Mouse (Mus musculus): ENCODE measurements around the gene Rasef. TPM values are rescaled to one million over a fixed set of nuclear protein-coding genes. Genes with fewer than 3 reads are reported as not detected.
"Not testable (repeated sequence)": the region's sequence is repeated elsewhere in the genome, so short reads cannot be mapped to it uniquely, and the experiment has no call there.

Rasef gene
- total RNA-seq (2021) = under 1 TPM; 0.70 to 0.86 TPM

DNA sequence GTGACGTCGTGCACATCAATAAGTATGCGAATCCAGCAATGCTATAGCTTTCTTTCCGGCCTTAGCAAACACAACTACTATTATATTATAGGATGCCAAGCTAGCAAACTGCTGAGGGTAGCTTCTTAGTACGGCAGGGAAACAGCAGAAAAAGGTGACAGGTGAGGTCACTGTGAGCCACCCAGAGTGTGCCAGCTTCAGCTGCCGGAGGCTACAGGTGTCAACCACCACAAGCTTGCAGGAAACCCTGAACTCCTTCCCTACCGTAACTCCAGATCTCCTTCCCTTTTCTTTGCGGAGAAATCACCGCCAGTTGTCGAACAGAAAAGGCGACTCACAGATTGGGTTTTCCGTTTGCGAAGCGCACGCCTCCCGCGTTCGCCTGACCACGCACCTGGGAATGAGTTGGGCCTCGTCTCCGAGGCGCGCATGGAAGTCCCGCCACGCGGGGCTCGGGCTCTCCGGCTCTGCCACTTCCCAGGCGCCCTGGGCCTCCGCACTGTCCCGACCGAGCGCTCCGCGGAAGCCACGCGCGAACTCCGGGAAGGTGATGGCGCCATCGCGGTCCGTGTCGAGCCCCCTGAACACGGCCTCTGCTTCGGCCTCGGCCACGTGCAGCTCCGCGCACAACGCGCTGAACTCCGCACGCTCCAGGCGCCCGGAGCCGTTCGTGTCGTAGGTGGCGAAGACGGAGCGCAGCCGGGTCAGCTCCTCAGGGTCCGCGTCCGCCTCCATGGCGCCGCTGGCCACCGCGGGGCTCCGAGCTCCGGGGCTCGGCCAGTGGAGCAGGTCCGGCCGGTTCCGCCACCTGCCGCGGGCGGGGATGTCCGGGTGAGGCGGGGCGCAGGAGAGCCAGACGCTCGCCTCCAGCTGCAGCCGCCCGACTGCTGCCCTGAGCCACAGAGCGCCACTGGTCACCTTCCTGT lies at the start of gene Rasef:
Rasef (minus strand) TSS at position 735 of the 926 bp plus-strand sequence.
- no peak for DNase-seq (ENCODE audit: low spot score)
- intact Hi-C loops (cut with DNase I) = no loop called here

GRCm38 (mm10) chr4:73826587-73826986 lies 35.8 kb upstream of the Rasef start:
- no peak for DNase-seq (ENCODE audit: low spot score)
- intact Hi-C loops (cut with DNase I) = no loop called here

GRCm38 (mm10) chr4:73791186-73791540 lies 369 bp upstream of the Rasef start:
- DNase-seq (ENCODE audit: low spot score) = no peak
- intact Hi-C loops (cut with DNase I) = no loop called here

GRCm38 (mm10) chr4:73789534-73789933 lies 1.3 kb downstream of the Rasef start:
- intact Hi-C loops (cut with DNase I) = no loop called here
- DNase-seq (ENCODE audit: low spot score) = no peak

- intact Hi-C loops (cut with DNase I) = no loop called here
- DNase-seq (ENCODE audit: low spot score) = no peak
Observed at GRCm38 (mm10) chr4:73788076-73788730, 2.6 kb downstream of the Rasef start.

DNA sequence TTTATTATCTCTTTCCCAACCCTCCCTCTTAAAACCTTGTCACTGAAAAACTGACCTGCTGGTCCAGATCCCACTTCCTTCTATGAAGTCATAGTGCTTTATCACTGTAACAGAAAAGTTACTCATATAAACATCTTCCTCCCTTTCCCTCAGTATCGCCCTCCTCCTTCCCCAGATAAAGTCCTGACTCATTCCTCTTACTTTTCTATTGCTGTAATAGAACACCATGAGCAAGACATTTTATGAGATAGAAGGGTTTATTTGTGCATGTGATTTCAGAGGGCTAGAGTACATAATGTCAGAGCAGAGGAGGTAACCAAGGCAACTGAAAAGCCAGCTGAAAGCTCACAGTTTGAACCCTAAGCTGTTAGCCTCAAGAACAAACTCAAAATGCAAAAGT lies 6.6 kb downstream of the Rasef start:
- no peak for DNase-seq (ENCODE audit: low spot score)
- intact Hi-C loops (cut with DNase I) = no loop called here

DNA sequence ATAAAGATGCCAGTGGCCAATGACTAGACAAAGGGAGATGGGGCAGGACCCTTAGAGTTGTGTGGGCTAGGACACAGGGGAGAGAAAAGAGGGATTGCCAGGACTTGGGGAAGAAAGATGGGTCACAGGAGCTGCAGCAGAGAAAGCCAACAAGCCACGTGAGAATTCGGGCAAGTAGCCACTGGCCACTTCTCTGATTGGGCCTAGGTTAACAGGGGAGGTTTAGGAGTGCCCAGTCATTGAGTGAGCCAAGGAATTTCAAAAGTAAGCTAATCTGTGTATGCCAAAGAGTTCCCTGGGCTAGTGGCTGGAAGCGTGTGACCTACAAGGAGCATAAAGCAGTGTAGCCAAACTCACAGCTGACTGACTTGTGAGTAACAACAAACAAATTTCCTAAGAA lies 9.7 kb downstream of the Rasef start:
- intact Hi-C loops (cut with DNase I) = no loop called here
- no peak for DNase-seq (ENCODE audit: low spot score)

DNA sequence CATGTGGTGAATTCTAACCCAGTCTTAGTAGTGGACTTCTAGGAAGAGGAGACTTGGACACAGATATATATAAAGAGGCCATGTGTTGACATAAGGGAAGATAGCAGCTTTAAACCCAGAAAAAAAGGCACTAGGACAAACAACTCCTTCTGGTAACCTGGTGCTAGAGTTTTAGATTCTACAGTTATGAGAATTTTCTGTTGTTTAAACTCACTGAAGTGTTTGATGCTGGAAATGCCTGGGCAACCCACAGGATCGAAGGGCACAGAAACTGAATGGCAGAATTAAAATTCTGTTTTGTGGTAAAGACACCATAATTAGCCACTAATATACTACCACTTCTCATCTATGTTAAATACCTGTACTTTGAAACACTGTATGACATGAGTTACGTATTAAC lies 15.5 kb downstream of the Rasef start:
- no peak for DNase-seq (ENCODE audit: low spot score)

DNA sequence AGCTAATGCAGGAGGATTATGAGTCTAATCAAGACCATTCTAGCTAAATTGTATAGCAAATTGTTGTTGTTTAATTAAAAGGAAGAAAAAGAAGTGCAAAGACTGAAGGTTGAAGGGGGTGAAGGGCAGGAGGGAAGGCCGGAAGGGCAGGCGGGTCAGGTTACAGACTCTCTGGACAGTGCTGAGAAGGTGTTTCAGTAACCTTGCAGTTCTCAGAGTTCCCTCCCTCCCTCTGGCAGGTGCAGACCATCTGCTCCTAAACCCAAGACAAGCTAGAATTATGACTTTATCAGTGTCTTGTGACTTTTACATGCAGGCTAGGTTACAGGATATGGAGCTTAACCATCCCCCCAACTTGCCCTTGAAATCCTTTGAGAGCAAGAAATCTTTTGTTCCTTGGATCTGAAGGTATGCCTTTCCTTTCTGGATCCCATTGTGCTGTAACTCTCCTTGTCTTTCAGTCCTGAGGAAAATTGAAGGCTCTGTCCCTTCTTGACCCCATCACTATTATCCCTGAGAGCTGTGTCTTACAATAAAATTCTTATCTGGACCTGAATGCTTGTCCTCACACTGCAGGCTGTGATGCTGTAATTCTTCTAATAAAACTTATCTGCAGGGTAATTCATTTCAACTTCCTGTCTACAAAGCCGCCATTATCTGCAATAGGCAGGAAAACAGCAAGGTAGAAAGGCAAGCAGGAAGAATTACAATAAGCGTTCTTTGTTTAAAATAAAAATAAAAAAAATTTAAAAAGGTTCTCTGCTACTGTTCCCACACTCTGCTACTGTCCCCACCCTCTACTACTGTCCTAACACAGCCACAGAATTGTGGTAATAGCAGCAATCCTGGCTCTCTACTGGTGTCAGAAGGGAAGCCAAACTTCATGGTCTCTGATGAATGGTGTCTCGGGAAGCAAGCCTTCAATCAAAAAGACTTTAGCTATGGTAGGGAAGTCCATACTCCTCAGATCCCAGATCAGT lies 16.7 kb downstream of the Rasef start:
- DNase-seq (ENCODE audit: low spot score) = no peak
- intact Hi-C loops (cut with DNase I) = no loop called here

More for the DNA sequence above, 15.5 kb downstream of the Rasef start:
- intact Hi-C loops (cut with DNase I) = no loop called here

DNA sequence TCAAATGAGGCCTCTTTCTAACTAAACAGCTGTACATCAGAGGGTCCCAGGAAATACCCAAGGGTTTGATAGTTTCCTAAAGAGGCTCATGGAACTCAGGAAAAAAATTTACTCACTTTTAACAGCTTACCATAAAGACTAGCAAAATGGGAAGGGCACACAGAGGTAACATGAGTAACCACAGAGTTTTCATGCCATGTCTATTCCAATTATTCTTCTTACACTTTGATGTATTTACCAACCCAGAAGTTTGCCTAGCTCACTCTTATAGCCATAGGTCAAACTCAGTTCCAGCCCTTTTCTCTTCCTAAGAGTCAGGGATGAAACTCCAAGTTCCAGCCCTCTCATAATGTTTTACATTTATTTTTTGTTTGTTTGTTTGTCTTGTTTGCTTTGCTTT lies 18.8 kb downstream of the Rasef start:
- intact Hi-C loops (cut with DNase I) = no loop called here

DNA sequence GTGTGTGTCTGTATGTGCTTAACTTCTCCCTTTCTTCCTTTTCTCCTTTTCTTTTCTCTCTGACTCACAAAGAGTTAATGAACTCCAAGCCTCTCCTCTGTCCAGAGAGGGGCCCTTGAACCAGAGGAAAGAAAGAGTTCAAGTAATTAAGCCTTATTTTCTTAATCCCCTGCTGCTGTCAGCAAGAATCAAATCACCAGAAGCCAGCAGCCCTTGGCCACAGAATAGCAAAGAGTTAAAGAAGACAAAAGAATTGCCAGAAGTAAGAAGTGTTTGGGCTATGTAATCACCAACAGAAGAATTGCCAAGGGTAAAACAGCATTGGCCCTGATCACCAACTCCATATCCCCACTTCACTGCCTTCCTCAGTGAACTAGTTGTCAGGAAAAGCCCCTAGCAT lies 20.2 kb downstream of the Rasef start:
- intact Hi-C loops (cut with DNase I) = no loop called here
- DNase-seq (ENCODE audit: low spot score) = no peak

More for the DNA sequence above, 18.8 kb downstream of the Rasef start:
- DNase-seq (ENCODE audit: low spot score) = no peak

DNA sequence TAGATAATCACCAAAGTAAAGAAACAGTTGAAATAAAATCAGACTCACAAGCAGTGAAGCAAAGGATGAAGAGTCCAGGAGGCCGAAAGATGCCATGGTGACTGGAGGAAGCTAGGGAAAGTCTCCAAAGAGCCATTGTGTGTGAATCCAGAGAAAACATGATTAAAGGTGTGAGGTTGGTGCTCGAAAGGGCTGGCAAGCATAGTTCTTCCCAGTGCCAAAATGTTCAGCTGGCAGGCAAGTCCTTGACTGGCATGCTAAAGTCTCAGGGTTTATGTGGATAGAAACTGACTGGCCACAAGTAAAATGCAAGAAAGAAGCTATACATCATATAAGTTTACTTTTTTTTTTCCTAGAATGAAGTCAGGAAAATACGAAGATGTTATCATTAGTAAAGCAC lies 22.6 kb downstream of the Rasef start:
- no peak for DNase-seq (ENCODE audit: low spot score)
- intact Hi-C loops (cut with DNase I) = no loop called here

GRCm38 (mm10) chr4:73748219-73748618 lies 42.6 kb downstream of the Rasef start:
- no peak for DNase-seq (ENCODE audit: low spot score)

DNA sequence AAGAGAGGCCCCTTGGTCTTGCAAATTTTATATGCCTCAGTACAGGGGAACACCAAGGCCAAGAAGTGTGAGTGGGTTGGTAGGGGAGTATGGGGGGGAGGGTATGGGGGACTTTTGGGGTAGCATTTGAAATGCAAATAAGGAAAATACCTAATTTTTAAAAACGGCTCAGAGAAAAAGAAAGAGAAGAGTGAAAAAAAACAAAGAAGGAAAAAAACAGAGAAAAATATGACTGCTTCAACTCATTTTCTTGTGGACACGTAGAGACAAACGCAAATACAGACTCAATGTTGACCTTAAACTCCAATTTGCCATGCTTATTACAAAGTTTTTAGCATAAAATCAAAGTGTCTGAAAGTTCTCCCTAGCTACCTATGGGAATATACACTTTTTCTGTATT lies 51.4 kb downstream of the Rasef start:
- intact Hi-C loops (cut with DNase I) = no loop called here
- DNase-seq (ENCODE audit: low spot score) = no peak

More at GRCm38 (mm10) chr4:73748219-73748618, 42.6 kb downstream of the Rasef start:
- intact Hi-C loops (cut with DNase I) = no loop called here

DNA sequence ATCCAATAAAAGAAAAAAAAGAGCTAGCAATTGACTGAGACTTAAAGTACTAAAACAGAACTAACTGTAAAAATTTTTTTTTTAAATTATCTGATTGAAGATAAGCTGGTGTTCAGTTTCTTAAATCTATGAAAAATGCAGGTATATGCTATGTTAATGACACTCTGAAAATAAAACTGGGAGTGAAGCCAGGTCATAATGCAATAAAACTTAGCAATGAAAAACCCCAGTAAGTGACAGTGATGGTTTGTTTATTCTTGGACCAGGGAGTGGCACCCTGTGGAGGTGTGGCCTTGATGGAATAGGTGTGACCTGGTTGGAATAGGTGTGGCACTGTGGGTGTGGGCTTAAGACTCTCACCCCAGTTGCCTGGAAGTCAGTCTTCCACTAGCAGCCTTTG lies 71.0 kb downstream of the Rasef start:
- intact Hi-C loops (cut with DNase I) = no loop called here
- DNase-seq (ENCODE audit: low spot score) = no peak

- intact Hi-C loops (cut with DNase I) = no loop called here
- DNase-seq (ENCODE audit: low spot score) = no peak
Observed at GRCm38 (mm10) chr4:73718761-73719160, 72.0 kb downstream of the Rasef start.

DNA sequence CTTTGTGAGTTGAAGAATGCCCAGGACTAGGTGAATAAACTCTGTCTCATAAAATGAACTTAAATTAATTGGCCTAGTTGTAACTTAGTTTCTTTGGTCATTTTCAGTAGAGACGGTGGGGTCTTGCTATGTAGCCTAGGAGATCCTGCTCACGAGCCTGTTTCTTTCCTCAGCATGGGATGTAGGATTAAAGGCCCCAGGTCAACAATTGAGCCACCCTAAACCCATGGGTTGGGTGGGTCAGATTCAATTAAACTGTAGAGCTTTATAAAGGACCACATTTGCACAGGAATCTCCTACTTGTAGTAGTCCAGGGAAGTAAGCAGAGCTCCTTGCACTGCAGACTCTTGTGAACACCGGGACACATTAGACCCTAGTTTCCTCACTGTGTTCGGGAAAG lies 107.6 kb downstream of the Rasef start, which contains the start of gene Gm428:
Gm428 (plus strand) TSS at position 301 of the 400 bp plus-strand sequence.
- intact Hi-C loops (cut with DNase I) = not testable (repeated sequence)

GRCm38 (mm10) chr4:73668054-73668453 lies 122.7 kb downstream of the Rasef start, which contains the start of gene Gm11239:
Gm11239 (plus strand) TSS chr4:73668354.
- DNase-seq (ENCODE audit: low spot score); intact Hi-C loops (cut with DNase I): not testable (repeated sequence)

More for the DNA sequence above, 107.6 kb downstream of the Rasef start, which contains the start of gene Gm428:
- not testable (repeated sequence) for DNase-seq (ENCODE audit: low spot score)

All from heart, postnatal 25 days (tissue).